Mouse (Mus musculus): ENCODE measurements around the gene Pde1a. TPM values are rescaled to one million over a fixed set of nuclear protein-coding genes. Genes with fewer than 3 reads are reported as not detected.
"Not testable (repeated sequence)": the region's sequence is repeated elsewhere in the genome, so short reads cannot be mapped to it uniquely, and the experiment has no call there.

Gene Pde1a
- total RNA-seq, 2 experiments from 2014 or later: 125 to 135 TPM

DNA sequence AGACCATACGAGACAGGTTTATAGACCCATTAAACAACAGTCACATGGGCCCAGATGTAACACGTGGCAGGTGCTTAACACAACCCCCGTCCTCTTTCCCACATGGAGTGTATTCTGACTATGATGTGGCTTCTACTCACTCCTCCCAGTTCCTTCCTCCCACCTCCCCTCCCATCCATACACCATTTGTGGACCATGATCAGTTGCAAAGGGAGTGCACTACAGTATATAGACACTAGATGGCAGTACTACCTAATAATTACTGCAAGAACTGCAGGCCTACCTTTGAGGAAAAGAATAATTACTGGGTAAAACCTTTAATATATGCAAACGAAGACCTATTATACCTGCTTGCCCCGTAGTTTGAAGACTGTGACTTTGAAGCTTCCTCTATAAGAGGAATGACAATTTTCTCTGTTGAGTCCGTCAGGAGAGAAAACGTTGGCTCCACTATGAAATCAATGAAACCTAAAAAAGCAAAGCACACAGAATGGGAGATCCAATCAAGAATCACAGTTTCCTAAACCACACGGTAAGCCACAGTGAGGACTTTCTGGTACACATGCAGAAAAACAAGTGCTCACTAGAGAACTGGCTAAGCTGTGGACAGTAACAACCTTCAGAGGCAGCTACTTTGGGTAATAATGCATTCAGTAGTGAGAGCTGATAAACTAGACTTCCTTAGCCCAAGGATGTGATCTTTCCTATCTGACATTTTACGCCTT lies 263.8 kb downstream of the Pde1a start:
- peak; percentile 59 to 77 for DNase-seq (ENCODE audit: low spot score in 2 of 2)
- intact Hi-C loops (cut with DNase I): loop anchor here (1.0 kb wide), 1 partner anchor 403 kb away; no protein-coding TSS in a partner anchor

DNA sequence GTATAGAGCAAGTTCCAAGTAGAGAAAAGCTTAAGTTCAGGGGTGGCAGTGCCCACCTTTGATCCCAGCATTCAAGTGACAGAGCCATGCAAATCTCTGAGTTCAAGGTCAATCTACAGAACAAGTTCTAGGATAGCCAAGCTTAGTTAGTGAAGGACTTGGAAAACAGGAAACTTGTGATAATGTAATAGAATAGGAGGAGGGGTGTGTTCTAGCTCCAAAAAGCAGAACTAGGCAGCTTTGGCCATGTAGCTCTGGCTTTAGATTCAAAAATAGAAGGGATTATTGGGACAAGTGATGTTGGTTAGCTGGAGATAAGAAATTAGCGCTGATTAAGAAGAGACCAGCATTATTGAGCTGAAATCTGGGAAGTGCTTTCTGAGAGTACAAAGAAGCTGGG lies 272.4 kb downstream of the Pde1a start:
- no peak for DNase-seq (ENCODE audit: low spot score in 2 of 2)
- intact Hi-C loops (cut with DNase I): no loop called here

DNA sequence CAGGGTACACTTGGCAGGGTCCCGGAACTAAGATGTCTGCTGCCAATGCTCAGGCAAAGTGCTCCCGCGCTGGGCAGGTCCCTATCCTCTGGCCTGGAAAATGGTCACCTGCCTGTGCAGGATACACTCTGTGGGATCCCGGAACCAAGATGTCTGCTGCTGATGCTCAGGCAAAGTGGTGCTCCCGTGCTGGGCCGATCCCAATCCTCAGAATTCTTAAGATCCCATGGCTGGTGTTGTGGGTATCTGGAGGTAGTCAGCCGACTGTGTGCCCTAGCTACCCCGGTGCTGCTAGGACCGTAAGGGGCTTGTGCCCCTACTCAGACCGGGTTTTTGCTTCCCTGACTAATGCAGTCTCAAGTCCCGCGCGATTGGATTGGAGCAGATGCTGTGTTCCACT lies 281.9 kb downstream of the Pde1a start:
- DNase-seq (ENCODE audit: low spot score in 2 of 2); intact Hi-C loops (cut with DNase I): not testable (repeated sequence)

- no peak for DNase-seq (ENCODE audit: low spot score in 2 of 2)
- intact Hi-C loops (cut with DNase I): no loop called here
These were observed 289.7 kb downstream of the Pde1a start for GRCm38 (mm10) chr2:79839513-79839912.

GRCm38 (mm10) chr2:79839090-79839489 lies 290.2 kb downstream of the Pde1a start:
- intact Hi-C loops (cut with DNase I): no loop called here
- no peak for DNase-seq (ENCODE audit: low spot score in 2 of 2)

DNA sequence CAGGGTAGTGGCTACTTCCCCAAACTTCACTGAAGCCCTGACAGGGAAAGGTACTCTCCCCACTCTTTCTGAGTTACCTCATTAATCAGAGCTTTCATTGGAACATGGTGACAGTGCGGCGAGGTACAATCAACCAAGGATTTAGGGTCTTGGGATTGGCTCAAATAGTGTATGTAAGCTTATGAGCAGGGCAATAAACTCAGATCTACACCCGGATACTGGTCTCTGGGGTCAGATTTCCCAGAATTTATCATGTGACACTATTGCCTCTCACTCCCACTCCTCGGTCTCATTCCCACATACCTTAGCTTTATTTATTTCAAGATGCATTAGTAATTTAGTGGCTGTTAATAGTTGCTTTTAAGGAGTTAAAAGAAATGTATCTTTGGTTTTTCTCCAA lies 303.4 kb downstream of the Pde1a start:
- DNase-seq (ENCODE audit: low spot score in 2 of 2): no peak
- intact Hi-C loops (cut with DNase I): no loop called here

DNA sequence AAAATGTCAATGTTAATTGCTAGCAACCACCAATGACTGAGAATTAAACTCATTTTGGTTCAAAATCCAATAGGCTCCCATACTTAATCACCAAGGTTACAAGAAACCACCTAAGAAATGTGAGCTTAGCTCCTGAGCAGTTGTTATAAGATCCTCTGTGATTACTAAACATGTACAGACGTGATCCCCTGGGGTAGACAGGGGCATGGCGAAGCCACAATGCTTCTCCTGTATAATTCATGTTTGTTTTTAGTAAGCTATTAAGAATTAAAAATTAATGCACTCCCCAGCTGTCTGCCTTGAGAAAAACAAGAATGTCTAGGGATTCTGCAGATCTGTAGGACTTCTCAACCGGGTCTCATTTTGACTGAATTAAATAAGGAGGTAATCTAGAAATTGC lies 309.7 kb downstream of the Pde1a start:
- DNase-seq (ENCODE audit: low spot score in 2 of 2): no peak
- intact Hi-C loops (cut with DNase I): no loop called here

- no peak for DNase-seq (ENCODE audit: low spot score in 2 of 2)
These were observed 313.4 kb downstream of the Pde1a start for GRCm38 (mm10) chr2:79815708-79816484.

GRCm38 (mm10) chr2:79798627-79799026 lies 330.6 kb downstream of the Pde1a start:
- intact Hi-C loops (cut with DNase I): no loop called here
- DNase-seq (ENCODE audit: low spot score in 2 of 2): no peak

More at GRCm38 (mm10) chr2:79815708-79816484, 313.4 kb downstream of the Pde1a start:
- intact Hi-C loops (cut with DNase I): no loop called here

DNA sequence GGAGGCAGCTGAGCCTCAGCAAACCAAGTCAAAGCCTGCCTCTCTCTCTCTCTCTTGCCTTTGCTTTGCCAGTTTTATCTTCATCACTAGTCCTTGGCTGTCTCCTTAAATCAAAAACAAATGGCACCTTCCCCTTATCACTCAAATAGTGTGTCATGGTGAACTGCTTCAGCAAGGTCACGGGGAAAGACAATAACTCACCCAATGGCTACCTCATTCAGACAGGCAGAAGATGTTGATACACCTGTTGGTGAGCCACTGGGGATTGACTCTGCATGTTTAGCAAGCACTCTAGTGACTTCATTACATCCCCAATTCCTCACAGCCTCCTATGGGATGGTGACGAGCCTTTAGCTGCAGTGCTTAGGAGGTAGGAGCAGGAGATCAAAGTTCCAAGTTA lies 331.8 kb downstream of the Pde1a start:
- DNase-seq (ENCODE audit: low spot score in 2 of 2): no peak
- intact Hi-C loops (cut with DNase I): no loop called here

DNA sequence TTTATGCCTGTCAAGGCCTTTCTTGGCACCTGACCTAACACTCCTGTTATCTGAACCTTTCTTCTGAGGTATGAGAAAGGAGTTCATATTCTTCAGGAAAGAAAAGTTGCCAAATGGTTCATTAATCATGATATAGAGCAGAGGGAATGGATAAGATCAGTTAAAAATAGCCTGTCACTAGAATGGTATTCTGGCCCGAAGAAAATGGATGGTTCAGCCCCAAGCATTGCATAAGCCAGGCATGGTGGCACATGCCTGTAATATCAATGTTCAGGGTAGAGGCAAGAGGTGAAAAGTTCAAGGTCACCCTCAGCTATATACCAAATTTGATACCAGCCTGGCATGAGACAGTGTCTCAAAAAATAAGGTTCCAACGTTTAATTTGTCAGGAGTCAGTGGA lies 336.1 kb downstream of the Pde1a start:
- intact Hi-C loops (cut with DNase I): no loop called here
- DNase-seq (ENCODE audit: low spot score in 2 of 2): no peak

DNA sequence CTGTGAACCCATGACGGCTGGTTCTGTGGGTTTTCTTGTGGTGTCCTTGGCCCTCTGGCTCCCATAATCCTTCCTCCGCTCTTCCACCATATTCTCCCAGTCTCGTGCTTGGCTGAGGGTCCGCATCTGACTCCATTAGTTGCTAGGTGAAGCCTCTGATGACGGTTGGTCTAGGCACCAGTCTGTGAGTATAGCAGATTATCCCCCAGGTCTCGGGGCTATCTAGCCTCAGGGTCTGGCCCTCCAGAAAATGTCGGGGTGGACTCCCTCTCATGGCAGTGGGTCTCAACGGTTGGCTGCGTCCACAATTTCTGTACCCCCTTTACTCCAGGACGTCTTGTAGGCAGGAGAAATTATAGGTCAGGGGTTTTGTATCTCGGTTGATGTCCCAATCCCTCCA lies 342.8 kb downstream of the Pde1a start:
- intact Hi-C loops (cut with DNase I): loop anchor here (10.0 kb wide), 1 partner anchor 412 kb away; no protein-coding TSS in a partner anchor
- DNase-seq (ENCODE audit: low spot score in 2 of 2): no peak

DNA sequence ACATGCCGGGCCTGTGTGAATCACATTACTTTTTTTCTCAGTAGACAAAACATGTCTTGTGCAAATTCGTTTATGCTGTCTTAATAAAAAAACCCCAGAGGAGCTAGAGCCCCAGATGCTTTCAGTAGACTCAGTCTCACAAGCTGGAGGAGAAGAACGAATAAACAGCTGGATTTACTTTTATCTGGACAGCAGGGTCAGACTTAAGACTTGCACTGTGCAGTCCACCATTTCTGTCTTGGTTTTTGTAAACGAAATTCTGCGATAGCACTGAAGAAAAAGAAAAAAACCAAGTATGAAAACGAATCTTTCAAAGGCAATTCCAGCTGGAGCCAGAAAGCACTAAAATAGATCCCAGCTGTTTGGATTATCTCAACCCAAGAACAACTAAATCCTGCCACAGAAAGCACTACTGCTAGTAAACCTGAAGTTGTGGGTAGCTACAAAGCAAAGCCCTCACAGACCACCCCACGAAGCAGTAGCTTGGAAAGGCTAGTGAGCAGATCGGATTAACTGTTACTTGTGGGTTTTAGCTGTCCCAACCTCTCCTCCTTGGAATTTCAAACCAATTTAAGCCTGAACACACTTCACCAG lies 343.6 kb downstream of the Pde1a start:
- intact Hi-C loops (cut with DNase I): loop anchor here (10.0 kb wide), 1 partner anchor 411 kb away; no protein-coding TSS in a partner anchor
- DNase-seq (ENCODE audit: low spot score in 2 of 2): no peak

Other genes starting within 250 kb of the Pde1a start
- gene Prdx6b, start 163.0 kb upstream of the Pde1a start, total RNA-seq (2021): not detected
- gene Dnajc10, start 186.0 kb upstream of the Pde1a start, total RNA-seq (2021): 10 to 100 TPM; 66.4 to 66.9 TPM

Data from left cerebral cortex, postnatal 25 days (tissue).